Mouse (Mus musculus) heart, adult 8-10 months (tissue): ENCODE measurements at regions not wholly inside any gene's neighbourhood (a gene's known extent, or its start where the extent isn't known, plus 50 kb on each side); places are given as distances from the start of the nearest gene placed in this dataset.
"Not testable (repeated sequence)": the region's sequence is repeated elsewhere in the genome, so short reads cannot be mapped to it uniquely, and the experiment has no call there.

Experiments used
- DNase-seq: peaks from one replicate; pipeline ENCODE4 v3.0.0; 2022; ENCODE audit warnings: low spot score

DNA sequence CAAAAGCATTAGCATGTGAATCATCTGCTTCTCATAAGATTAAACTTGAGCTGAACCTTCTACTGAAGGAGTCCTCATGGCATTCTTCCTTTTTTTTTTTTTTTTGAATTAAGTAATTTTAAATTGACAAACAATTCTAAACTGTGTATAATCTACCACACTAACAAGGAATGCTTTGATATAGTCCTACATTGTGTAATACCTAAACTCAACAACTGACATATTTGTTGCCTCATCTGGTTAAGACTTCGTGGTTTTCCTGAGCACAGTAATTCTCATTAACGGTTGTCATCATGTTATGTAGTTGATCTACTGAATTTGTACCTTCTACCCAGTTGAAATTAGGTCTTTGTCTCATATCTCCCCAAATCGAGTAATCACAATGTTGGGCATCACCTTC lies 83.9 kb upstream of the Hcrtr2 start:
- DNase-seq: no peak

DNA sequence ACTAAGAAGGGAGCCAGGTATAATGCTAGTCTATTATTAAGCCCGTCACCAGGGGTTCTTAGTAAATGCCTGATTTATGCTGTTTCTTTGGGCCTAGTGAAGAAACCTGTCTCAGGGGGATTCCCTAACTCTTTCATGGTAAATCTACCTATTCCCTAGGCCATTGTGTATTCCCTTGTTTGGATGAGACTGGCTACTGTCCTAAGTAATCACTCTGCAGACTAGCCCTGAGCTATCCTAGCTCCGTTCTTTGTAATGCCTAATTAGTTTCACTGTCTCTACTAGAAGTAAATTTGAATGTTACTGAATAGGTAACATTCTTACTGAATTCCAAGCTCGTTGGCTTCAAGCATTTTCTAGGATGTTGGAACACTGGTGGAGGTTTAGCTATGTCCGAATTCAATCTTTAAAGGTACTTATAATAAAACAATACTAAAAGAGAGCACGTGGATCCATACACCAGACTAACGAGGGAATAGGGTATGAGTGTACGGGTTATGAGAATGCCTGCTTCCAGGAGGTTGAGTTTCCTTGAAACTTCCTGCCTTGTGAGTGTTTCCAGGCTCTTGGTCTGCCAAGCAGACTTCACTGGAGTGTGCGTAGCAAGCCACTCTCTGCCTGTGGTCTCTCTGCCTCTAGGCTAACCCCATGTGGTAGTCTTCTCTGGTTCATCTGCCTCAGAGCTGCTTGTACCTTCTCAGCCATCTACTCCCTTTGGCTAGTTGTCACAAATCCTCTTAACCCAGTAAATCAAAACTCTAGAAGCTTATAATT lies 78.4 kb upstream of the Hcrtr2 start:
- not testable (repeated sequence) for DNase-seq

DNA sequence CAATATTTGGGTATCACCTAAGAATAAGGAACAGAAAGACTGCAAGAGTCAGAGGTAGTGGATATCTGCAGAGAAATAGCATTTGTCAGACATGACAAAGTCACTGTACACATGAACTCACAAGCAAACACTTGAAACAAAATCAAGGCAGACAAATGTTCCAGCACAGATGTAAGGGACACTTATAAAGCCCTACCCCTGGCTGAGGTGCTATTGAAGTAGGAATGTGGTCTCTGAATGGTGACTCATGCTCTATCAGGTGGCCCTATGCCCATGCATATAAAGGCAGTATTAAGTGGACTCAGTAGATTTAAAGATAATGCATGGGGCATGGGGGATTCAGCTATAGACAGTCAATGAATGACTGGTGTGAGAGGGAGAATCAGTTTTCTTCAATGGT lies 77.2 kb upstream of the Hcrtr2 start:
- DNase-seq: no peak

DNA sequence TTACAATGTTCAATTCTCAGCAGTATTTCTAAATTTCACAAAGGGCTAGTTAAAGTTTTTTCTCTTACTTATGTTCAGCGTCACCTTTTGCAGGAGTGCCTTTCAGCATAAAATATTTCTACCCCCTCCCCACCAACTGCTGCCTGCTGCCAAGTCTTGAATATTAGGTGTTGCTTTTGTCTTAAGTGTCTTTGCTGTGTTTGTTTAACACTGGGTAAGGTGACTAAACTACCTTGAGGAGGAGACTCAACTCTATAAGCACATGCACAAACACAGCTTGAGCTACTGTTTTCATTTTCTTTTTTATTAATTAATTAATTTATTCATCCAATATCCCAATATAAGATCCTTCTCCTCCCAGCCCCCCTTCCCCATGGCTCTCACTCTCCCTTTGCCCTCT lies 70.1 kb upstream of the Hcrtr2 start:
- no peak for DNase-seq

DNA sequence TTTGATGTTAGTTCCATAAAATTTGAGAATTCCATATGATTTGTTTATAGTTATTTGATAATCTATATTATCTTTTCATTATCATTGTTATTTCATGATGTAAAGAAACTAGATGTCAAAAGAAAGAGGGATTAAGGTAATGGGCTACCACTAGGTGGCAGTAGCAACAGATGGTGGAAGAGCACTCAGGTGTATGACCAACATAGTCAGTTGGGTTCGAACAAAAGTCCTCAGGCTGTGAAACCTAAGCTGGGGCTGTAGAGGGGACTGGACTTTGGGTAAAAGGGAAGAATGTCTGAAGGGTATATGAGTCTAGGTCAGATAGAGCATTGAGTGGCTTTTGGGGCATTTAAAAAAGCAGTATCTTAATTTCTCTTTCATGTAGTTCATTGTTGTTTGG lies 67.2 kb upstream of the Hcrtr2 start:
- peak; percentile 1 for DNase-seq
